Mouse (Mus musculus): ENCODE data around the gene Pik3cb.
A peak's percentile ranks its signal among the peaks of the same experiment; 100 is the strongest.

Gene Pik3cb

DNA sequence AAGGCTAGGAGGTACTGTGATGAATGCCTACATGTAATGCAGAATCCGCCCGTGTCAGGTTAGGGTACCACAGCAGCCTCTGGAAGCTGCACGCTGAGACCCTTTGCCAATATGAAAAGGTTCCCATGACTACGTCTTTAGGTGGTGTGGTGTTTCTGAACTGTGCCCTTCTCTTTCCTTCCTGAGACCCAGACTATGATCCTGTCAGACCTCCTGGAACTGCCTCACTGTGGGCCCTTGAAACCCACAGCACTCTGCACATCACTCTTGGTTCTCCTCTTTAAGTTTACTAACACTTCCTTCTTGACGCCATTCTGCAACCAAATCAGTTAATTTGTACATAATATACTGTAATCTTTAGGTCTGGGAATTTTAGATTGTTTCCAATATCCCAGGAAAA is 58.7 kb downstream of the Pik3cb start:
- DNase-seq (ENCODE audit: low read depth, low spot score) = no peak

DNA sequence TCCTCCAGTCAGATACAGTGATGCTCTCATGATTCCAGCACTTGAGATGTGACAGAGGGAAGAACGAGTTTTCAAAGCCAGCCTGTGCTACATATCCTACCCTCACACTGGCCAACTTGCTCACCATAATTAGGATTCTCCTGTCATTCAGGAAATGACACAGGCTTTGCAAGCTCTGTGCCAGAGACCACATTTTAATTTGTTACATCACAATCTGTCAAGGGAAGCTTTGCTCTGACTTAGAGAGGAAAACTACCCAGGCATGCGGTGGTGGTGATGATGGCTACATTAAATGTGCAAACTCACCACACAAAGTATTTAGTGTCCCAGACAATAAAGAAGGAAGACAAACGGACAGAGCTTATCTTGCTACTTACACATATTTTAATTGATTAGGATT is 59.1 kb downstream of the Pik3cb start:
- no peak for DNase-seq (ENCODE audit: low read depth, low spot score)

DNA sequence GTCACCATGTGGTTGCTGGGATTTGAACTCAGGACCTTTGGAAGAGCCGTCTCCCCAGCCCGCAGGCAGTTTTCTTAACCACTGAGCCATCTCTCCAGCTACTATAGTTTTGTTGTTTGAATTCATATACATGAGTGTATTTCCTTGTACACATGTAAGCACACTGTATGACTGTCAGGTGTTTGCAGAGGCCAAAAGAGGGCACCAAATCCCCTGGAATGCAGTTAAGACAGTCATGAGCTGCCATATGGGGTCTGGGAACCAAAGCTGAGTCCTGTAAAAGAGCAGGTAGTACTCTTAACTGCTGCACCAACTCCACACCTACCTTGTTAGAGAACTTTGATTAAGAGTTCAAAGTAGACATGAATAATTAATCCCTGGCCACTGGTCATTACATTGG is 59.8 kb downstream of the Pik3cb start:
- DNase-seq (ENCODE audit: low read depth, low spot score) = no peak

DNA sequence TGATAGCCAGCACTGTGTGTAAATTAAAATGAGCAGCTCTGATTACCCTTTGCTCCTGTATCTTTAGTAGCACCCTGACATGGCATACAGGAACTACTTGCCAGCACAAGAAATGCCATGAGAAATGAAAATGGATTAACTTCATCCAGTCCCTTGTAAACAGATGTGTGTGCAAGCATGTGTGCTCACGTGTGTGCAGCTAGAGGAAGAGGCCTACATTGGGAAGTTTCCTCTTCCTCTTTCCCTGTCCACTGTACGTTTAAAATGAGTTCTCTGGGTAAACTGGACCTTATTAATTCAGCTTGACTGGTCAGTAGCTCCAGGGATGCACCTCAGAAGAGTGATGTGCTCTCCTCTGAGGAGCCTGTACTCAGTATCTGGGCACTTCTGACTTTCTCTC is 66.0 kb downstream of the Pik3cb start:
- no peak for DNase-seq (ENCODE audit: low read depth, low spot score)

DNA sequence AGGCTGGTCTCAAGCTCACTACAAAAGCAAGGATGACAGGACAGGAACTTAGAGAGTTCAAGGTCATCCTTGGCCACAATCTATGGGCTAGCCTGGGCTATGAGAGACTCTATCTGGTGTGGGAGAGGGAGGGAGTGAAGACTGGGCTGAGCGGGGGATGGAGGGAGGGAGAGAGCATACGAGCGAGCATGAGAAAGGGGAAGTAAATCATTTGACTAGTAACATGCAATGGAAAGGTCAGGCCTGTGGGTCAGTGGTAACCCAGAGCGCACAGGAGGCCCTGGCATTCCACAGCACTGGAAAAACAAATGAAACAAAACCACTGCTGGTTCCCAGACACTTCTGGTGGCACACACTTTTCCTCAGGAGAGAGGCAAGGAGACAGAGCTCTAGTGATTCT is 67.9 kb downstream of the Pik3cb start:
- no peak for DNase-seq (ENCODE audit: low read depth, low spot score)

DNA sequence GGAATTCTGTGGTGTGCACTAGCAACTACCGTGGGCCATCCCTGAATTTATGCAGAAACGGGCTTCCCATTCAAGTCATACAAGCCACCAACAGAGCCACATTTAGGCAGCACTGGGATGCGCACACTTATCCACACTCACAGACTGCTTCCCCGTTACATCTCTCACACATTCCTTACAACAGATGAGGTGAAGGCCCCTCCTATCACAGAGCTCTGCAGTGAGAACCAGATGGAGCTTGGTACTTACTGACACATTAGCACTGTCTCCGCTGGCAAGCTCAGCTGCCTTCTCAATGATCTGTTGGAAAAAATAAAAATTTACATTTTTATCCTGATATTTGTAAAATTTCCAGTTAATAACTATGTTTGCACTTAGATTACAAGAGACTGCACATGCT is 75.1 kb downstream of the Pik3cb start:
- DNase-seq (ENCODE audit: low read depth, low spot score) = no peak

DNA sequence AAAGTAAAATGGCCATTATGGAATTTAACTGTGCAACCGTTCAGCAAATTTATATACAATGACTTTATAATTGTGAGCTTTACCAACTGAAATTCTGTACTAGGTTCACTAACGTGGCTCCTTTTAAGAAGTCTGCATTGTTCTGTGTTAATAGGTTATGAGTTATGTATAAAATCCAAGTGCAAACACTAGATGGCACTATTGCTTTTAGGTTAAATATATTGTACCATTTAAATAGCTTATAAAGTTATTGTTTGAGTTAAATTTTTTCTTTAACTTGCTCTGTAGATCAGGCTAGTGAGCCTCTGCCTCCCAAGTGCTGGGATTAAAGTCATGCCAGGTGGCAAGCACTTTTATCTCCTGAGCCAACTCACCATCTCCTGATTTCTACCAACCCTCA is 76.2 kb downstream of the Pik3cb start:
- peak; percentile 48 for DNase-seq (ENCODE audit: low read depth, low spot score)

DNA sequence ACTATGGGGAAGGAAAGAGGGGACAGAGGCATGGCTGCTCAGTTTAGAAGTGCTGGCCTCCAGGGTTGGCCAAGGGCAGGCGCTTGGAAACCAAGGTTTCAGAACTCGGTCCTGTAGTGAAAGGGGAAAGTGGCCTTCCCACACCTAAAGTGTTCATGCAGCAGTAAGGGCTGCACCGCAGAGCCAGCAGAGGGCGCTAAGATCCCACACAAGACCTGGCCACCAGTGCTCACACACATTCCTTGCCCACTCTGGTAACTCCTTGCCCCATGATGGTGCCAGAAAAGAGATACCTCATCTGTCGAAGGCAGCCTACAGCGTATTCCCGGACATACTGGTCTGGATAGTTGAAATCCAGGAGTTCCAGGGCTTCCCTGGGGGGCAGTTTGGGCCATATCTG is 77.9 kb downstream of the Pik3cb start:
- DNase-seq (ENCODE audit: low read depth, low spot score) = peak; percentile 60

DNA sequence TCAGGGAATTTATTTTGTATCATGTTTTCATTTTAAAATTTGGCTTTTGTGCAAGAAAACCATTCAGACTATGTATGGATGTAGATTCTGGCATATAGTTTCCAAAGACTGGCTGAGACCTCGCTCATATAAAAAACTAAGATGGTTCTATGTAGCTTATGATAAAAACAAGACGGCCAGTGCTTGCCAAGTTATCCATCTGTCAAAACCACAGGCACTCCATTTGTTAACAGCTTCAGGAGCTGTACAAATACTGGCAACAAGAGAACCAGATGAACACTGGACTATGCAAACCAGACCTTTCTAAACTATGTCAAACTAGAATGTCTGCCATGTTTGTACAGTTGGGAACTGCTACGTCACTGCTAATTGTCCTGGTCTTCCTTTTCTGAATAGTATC is 82.7 kb downstream of the Pik3cb start:
- no peak for DNase-seq (ENCODE audit: low read depth, low spot score)

DNA sequence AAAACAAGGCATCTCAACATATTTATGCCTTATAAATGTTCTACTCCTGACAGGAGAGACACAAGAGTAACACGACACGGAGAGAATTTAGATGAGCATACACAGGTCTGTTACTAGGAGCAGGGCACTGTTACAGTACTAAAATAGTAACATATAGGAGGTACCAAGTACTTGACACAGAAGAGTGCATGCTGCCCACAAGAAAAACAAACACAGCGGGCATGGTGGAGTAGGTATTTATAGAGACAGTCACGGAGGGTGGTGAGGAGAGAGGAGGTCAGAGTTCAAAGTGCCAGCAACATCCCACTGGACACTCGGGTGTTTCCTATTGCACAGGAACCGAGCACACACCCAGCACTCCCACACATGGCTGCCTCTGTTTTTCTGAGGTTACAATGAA is 90.7 kb downstream of the Pik3cb start:
- no peak for DNase-seq (ENCODE audit: low read depth, low spot score)

DNA sequence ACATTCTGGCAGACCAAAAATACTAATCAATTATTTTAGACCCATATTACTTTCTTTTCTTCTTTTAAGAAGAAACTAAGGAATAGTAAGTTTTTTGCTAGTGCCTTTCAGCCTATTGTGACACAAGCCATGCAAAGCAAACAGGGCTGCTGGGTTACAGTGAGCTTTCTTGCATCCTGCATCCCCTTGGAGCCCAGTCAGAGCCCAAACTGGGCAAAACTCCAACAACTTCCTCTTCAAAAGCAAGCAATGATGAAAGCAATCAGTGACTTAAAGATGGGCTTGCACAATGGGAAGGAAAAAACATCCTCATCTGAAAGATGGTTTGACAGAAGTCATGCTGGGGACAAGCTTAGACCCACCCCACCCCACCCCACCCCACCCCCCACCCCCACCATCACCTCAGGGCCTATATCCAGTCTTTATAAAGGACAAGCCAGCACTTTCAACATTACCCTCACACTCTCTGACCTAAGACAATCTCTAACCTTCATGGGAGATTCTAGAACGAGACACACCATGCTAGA is 91.6 kb downstream of the Pik3cb start:
- no peak for DNase-seq (ENCODE audit: low read depth, low spot score)

DNA sequence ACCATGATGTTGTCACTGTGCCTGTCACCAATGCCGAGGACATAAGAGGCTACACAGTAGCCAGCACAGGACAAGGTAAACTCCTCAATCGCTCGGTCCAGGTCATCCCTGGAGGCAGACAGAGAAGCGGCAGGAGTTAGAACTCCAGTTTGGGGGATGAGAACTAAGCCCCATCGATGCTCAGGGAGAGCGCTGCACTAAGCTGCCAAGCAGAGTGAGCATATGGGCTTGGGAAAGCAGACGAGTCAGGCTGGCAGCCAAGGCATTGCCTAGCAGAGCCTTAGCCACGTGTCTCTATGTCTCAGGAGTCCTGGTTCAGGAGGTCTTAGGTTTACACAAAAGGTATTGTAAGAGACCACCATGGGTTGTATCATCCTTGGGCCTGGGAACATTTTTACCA is 95.7 kb downstream of the Pik3cb start:
- no peak for DNase-seq (ENCODE audit: low read depth, low spot score)

DNA sequence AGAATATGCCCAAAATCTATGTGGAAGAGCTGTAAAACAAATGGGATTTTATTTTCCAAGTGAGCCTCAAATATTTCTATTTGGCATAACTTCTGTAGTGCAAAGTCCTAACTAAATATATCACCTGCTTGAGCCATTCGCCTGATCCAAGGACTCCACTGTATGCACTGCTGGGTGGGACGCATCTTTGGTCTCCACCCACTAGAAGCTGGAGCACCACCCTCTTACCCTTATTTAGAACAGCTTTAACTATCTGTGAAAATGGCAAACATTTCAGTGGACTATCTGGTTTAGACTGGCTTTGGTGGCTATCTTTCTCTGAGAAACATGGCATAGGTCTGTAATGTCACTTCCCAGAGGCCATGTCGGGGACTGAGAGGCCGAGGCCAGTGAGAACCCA is 97.8 kb downstream of the Pik3cb start:
- DNase-seq (ENCODE audit: low read depth, low spot score) = no peak

DNA sequence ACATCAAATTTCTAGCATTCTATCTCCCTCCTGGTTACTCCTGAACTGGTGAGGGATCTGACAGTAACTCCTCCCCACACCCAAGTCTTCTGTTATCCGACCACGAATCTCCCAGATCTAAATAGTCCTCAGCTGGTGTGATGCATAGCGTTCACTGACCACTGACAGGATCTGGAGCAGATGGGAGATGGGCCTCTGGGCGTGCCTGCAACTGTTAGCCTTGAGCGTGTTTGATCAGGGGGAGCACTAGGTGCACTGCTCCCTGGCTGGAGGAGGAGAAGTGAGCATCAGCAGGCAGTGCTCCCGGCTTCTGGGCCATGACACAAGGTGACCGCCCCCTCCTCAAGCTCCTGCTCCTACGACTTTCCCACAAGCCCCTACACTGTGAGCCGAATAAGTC is 98.4 kb downstream of the Pik3cb start:
- DNase-seq (ENCODE audit: low read depth, low spot score) = no peak

DNA sequence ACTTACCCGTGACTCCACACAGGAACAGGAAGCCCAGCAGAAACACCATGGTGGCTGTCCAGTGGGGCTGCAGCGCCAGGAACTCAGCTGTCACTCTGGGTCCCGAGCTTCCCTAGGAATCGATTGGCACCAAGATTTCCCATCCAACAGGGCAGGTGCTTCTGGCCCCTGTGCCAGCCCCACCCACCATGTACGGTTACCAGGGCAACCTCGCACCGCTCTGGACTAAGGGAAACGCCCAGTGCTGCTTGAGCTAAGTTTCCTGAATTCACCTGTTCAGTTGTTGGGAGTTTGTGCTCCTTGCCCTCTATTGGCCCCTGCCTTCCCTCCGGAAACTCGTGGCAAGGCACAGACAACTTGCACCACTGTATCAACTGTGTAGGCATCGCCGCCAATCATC is 104.8 kb downstream of the Pik3cb start, which contains the start of gene Gm1123:
Gene Gm1123, minus strand, starts transcription at position 141 of the 400 bp plus-strand sequence.
- no peak for DNase-seq (ENCODE audit: low read depth, low spot score)

DNA sequence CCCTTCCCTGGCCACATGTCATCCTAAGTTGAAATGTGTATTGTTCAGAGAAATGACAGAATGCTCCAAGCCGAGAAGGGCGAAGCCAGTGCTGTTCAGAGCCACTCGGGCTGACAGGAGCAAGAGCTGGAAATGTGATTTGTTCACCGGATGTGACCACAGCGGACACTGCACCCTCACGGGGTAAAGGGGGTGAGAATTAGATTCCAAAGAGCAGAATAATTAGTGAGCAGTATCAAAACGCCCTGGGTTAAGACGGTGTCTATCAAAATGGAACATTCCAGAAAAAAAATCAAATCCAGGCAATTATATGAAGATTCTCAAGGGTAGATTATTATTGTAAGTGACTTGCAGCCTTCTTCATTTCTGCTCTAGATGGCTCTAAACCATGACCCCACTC is 106.3 kb downstream of the Pik3cb start:
- DNase-seq (ENCODE audit: low read depth, low spot score) = no peak

DNA sequence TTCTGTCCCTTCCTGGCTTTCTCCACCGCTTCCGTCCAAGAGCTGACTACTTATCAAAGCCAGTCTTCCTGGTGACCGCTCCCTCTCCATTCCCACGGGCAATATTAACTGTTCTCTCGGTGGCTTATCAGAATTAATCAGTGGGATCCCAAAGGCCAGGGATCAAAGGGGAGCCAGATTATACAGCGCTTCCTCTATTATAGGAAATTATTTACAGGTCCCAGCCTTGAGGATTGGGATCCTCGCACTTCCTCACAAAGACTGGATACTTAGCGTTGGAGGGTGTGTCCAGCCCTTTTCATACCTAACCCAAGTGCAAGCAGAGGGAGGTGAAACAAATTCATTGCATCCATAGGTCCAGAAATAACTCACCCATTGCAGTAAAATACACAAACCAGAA is 108.4 kb downstream of the Pik3cb start:
- DNase-seq (ENCODE audit: low read depth, low spot score) = no peak

DNA sequence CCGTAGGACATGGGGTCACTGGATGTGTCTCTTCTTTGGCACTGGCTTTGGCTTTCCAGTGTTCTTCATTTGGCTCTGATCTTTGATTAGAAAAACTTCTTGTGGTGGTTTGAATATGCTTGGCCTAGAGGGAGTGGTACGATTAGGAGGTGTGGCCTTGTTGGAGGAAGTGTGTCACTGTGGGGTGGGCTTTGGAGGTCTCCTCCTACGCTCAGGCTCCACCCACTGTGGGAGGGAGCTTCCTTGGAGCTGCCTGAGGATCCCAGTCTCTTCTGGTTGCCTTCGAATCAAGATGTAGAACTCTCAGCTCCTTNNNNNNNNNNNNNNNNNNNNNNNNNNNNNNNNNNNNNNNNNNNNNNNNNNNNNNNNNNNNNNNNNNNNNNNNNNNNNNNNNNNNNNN is 118.7 kb downstream of the Pik3cb start:
- DNase-seq (ENCODE audit: low read depth, low spot score) = no peak

DNA sequence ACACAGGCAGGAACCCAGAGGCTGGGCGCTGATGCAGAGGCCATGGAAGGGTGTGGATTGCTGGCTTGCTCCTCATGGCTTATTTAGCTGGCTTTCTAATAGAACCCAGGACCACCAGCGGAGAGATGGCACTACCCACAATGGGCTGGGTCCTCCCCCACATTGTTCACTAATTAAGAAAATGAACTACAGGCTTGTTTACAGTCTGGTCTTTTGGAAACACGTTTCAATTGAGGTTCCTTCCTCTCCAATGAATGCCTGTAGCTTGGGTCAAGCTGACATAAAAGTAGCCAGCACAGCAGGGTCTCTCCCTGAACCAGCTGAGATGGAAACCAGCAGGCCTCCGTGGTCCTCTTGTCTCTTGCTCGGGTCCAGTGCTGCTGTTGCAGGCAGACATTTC is 119.3 kb downstream of the Pik3cb start:
- DNase-seq (ENCODE audit: low read depth, low spot score) = no peak

DNA sequence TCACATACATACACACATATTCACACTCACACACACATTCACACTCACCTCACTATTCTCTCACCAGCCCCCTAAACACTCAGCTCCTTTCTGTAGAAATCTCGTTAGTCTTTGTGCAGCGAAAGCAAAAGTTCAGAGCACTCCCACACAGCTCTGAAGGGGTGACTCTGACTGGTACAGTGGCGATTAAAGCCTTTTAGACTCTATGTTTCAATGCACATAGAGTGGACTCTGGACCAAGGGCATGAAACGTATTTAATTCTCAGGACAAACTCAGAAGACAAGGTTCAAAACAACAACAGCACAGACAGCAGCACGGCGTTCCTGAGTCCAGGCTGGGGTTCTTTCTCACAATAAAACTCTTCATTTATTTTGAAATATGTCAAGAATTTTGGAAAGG is 122.7 kb downstream of the Pik3cb start:
- DNase-seq (ENCODE audit: low read depth, low spot score) = no peak

DNA sequence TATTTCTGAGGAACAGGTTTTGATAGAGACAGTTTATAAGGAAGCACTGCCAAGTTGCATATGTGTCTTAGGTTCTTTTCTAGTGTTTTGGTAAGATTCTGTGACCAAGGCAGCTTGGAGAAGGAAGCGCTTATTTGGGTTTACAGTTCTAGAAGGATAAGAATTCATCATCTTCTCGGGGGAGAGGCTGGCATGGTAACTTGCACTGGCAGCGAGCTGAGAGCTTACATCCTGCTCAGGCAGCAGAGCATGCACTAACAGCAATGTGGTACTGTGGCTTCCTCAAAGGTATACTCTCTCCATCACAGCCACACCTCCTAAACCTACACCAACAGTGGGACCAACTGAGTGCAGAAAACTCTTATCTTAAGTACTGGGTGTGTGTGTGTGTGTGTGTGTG is 123.7 kb downstream of the Pik3cb start:
- no peak for DNase-seq (ENCODE audit: low read depth, low spot score)

DNA sequence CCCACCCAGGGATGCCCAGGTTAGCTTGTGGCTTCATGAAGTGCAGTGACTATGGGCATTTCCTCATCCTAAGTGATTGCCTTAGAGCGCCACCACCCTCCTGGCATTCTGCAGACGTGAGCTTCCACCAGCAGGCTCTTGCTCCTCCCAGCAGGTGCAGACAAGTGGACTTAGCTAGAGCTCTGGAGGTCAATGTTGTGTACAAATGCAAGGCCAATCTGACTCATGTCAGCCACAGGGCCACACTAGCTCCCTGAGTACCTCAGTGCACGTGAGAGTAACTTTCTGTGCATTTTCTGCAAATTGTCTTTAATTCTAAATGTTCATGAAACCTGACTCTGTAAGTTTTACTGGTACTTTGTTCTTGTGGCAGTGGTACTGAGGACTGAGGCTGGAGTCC is 124.1 kb downstream of the Pik3cb start:
- DNase-seq (ENCODE audit: low read depth, low spot score) = no peak

DNA sequence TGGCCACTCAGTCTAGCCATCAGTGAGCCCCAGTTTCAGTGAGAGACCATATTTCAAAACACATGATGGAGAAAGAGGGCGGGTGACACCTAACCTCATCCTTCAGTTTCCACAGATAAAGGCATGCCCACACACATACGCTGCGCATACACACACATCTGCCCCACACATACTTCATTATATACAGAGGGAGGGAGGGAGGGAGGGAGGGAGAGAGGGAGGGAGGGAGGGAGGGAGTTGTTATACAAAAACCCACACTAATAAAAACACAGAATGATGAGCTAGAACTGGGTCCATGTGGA is 130.6 kb downstream of the Pik3cb start:
- DNase-seq (ENCODE audit: low read depth, low spot score) = no peak

DNA sequence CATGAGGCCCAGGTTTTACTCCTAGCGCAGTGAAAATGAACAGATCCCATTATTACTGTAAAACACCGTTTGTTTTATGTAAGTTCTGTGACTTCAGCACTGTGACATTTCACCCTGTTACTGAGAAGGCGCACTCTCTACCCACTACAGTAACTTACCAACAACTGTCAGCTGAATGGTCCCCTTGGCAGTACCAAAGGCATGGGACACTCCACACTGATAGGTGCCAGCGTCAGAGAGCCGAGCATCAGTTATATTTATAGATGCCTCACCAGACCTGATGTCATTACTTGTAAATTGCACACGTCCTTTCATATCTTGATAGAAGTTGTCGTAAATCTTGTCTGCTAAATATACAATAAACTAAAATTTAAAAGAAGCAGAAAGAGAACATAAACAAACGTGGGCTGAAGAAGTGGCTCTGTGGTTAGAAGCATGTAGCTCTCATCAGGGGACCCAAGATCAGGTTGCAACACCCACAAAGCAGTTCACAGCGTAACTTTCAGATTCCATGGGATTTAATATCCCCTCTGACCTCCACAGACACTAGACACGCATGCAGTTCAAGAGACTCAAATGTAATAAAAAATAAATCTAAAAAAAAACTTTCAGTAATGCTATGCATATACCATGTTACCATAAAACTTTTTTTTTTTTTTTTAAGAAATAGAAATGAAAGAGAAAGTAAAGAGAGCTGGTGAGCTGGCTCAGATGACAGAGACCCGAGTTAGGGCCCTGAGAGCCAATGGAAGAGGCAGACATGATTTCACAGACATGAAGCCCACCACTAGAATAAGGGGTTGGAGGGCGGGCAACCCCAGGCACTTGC is 131.1 kb downstream of the Pik3cb start:
- DNase-seq (ENCODE audit: low read depth, low spot score) = peak; percentile 56
